Mouse (Mus musculus) telencephalon, adult 2 months (tissue): Measurements from ENCODE around the gene Ndufaf7.

Experiments
- DNase-seq: peaks from one replicate; pipeline ENCODE4 v3.0.0-alpha.2; 2011; ENCODE audit warnings: low read depth, low spot score

Ndufaf7 gene

GRCm38 (mm10) chr17:78964387-78964786 lies 27.5 kb downstream of the Ndufaf7 start:
- DNase-seq, result peak; percentile 17

GRCm38 (mm10) chr17:78966092-78966883 lies 29.4 kb downstream of the Ndufaf7 start:
- no peak for DNase-seq

- no peak for DNase-seq
Observed at GRCm38 (mm10) chr17:78968500-78968899, 31.6 kb downstream of the Ndufaf7 start.

- no peak for DNase-seq
Observed at GRCm38 (mm10) chr17:78983166-78983565, 46.2 kb downstream of the Ndufaf7 start.

- DNase-seq, result no peak
Observed at GRCm38 (mm10) chr17:78983736-78984135, 46.8 kb downstream of the Ndufaf7 start.

GRCm38 (mm10) chr17:78989015-78989414 lies 52.1 kb downstream of the Ndufaf7 start:
- no peak for DNase-seq

- no peak for DNase-seq
Observed at GRCm38 (mm10) chr17:78991549-78991948, 54.6 kb downstream of the Ndufaf7 start.

GRCm38 (mm10) chr17:78992303-78993027 lies 55.5 kb downstream of the Ndufaf7 start:
- no peak for DNase-seq

- peak; percentile 70 for DNase-seq
Observed at GRCm38 (mm10) chr17:78993670-78994069, 56.7 kb downstream of the Ndufaf7 start.

GRCm38 (mm10) chr17:78994382-78994781 lies 57.4 kb downstream of the Ndufaf7 start:
- no peak for DNase-seq

- DNase-seq, result no peak
Observed at GRCm38 (mm10) chr17:78994931-78995820, 58.2 kb downstream of the Ndufaf7 start.
